Mouse (Mus musculus) naive thymus-derived CD4-positive, alpha-beta T cell, adult 2 months (primary cell): ENCODE results near the gene Stim1.
"Not testable (repeated sequence)": the region's sequence is repeated elsewhere in the genome, so short reads cannot be mapped to it uniquely, and the experiment has no call there.

ENCODE experiments used
- DNase-seq: peaks from one replicate; pipeline ENCODE4 v3.0.0-alpha.2; 2011; ENCODE audit warnings: low read depth

Stim1 gene

GRCm38 (mm10) chr7:102249531-102249895 lies 18.1 kb upstream of the Stim1 start:
- DNase-seq: peak; percentile 81

GRCm38 (mm10) chr7:102249896-102250630 lies 17.5 kb upstream of the Stim1 start:
- peak; percentile 92 for DNase-seq

- no peak for DNase-seq
Observed at GRCm38 (mm10) chr7:102250631-102251214, 16.9 kb upstream of the Stim1 start.

- DNase-seq: no peak
Observed at GRCm38 (mm10) chr7:102253631-102254030, 14.0 kb upstream of the Stim1 start.

DNA sequence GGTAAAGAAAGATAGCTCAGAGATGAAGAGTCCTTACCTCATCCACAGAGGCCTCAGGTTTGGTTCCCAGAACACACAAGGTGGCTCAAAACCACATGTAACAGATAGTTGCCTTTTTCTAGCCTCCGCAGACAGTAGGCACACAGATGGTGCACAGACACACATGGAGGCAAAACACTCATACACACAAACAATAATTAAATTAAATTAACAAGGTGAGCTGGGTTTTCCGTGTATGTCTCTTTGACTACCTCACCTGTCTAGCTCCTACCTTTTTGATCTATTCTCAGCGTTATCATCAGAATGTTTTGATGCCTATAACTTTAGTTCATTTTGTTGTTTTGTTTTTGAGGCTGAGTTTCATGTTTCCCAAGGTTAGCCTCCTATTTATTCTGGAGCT lies 11.7 kb upstream of the Stim1 start, which contains the start of gene Rhog:
Gene Rhog (minus strand): TSS at position 101 of the 400 bp plus-strand sequence.
- no peak for DNase-seq

GRCm38 (mm10) chr7:102256636-102257035 lies 11.0 kb upstream of the Stim1 start:
- DNase-seq: no peak

GRCm38 (mm10) chr7:102258189-102258588 lies 9.4 kb upstream of the Stim1 start:
- peak; percentile 91 for DNase-seq

GRCm38 (mm10) chr7:102258753-102259152 lies 8.9 kb upstream of the Stim1 start:
- no peak for DNase-seq

DNA sequence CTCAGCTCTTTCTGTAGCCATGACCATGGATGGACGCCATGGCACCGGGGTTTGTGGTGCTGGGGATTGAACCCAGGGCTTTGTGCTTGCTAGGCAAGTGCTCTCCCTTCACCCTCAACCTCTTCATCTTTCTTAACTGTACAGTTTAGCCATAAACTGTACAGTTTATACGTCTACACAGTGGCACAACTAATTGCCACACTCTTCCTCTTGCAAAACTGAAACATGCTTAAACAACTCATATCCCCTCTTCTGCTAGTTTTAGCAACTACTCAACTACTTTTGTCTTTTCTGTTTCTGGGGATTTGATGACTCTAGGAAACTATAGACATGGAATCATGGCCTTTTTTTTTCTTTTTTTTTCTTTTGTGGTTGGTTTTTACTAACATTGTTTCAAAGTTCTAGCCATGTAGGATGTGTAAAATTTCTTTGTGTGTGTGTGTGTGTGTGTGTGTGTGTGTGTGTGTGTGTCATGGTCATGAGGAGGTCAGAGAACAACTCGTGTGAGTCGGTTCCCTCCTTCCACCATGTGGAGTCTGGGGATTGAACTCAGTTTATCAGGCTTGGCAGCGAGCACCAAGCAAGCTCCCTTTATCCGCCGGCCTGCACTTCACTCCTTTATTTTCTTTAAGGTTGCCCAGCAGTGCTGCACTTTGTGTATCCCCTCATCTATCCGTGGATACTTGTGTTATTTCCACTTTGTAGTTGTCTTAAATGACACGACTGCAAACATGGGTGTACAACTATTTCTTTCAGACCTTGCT lies 7.7 kb upstream of the Stim1 start:
- DNase-seq: no peak

DNA sequence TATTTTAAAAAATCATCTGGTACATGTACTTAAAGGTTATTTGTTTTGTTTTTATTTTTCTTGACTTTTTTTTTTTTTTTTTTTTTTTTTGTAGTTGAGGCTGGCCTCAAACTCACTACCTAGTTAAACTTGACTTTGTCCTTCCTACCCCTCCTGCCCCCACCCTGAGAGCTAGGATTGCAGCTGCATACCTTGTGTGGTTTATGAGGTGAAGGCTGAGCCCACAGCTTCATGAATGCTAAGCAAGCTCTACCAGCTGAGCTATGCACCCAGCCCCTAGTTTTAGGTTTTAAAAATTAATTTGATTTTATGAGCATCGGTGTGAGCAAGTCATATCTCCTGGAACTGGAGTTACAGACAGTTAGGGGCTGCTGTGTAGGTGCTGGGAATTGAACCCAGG lies 7.1 kb upstream of the Stim1 start:
- DNase-seq: no peak

DNA sequence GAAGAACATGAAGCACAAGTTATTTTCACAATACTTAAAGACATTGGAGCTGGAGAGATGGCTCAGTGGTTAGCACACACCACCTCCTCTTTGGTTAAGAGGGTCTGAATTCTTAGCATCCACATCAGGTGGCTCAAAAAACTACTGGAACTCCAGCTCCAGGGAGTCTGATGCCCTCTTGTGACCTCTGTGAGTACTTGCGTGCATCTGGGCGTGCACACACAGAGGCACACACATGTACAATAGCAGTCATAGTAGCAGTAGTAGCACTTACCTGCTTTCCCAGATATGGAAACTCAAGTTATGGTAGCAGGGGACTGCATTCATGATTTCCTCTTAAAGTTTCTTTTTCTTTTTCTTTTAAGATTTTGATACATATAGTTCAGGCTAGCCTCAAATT lies 4.6 kb upstream of the Stim1 start:
- DNase-seq: no peak

GRCm38 (mm10) chr7:102266021-102266400 lies 1.6 kb upstream of the Stim1 start:
- DNase-seq: not testable (repeated sequence)

DNA sequence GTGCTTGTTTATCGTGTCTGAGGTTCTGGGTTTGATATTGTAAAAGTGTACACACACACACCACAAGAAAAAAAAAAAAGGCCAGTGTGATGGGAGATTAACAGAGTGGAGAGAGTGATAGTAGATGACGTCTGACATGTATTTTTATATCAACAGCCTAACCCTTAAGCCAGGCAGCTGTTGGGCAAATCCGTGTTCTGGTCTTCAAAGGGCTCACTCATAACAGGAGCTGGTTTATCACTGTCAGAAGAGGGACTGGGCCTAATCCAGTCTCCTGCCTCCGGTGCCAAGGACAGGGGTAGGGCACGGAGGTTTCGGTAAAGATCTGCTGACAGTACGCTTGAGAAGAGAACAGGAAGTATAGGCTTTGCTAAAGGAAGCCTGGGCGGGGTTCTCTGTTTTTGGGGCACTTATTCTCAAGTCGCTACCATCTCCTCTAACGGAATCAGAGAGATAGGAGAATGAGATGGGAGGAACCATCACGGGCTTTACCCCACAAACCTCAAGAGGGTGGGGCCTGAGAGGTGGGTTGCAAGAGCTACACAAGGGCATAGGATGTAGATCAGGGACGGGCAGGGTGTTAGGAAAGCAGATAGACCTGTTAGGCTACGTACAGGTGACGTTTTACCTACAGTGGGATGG lies 1.1 kb upstream of the Stim1 start:
- peak; percentile 92 for DNase-seq

DNA sequence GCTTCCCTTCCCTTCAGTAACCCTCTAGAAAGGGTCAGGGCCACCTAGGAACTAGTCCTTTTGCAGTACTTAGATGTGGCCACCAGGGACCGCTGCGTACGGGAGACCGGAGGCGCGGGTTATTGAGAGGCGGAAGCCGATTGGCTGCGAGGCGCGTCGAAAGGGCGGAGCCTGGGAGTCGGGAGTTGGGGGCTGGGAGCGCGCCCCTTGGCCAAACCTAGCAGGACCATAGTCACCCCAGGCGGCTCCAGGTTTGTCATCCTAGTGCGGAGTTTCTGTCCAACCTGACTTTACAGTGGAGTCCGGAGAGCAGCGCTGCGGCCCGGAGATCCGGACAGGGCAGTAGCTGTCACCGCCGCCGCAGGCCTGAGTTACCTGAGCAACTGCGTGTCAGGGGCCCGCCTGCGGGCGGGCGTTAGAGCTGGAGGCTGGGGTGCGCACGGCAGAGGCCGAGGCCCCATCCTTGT lies 460 bp upstream of the Stim1 start:
- peak; percentile 97 for DNase-seq

- no peak for DNase-seq
Observed at GRCm38 (mm10) chr7:102268395-102268748, 766 bp downstream of the Stim1 start.

GRCm38 (mm10) chr7:102272422-102272948 lies 4.9 kb downstream of the Stim1 start:
- no peak for DNase-seq

DNA sequence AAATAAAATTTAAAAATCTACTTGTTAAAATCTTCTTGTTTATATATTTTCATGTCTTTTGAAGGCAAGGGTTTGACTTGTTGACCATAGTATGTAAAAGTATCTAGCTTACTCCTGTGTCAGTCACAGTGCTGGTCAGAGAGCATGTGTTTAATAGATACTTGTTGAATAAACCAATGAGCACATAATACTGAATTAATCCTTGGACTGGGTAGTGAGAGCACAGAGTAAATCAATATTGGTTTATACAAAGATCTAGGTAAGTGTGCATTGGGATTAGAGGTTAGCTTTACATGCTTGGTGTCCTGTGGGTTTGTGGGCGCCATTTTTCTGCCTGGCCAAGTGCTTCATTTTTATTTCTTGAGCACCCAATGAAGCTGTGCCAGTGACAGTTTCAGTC lies 13.8 kb downstream of the Stim1 start:
- DNase-seq: no peak

- no peak for DNase-seq
Observed at GRCm38 (mm10) chr7:102282261-102282660, 14.7 kb downstream of the Stim1 start.

DNA sequence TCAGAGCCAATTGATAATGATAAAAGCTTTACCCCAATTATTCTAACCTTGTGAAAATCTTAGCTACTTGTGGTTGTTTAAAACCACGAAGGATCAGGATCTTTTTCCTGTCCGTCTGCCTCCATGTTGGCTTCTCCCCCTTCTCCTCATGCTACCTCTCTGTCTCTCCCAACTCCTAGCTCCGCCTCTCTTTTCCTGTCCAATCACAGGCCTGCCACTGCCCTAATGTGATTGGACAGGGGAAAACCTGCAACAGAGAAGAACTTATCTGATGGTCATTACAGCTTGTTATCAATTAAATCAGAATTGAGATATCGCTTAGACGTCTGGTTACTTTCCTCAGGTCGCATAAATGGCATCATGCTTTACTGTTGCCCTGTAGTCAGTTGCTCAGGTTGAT lies 21.9 kb downstream of the Stim1 start:
- DNase-seq: no peak

DNA sequence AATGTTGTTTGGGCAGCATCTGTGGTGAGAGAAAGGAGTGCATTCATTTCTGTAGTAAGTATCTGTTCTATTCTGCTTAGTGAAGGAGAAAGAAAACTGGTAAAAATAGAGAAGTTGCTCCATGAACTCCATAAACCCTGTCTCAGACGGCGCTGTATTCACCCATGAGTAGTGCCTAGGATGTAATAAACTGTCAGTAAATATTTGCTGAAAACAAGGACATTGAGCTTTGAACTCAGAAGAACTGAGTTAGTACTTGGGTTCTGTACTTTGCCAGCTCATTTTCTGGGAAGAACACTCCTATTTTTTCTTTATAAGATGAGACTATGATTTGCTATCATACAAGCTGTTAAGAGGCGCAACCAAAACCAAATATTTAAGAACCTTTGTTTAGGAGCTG lies 24.6 kb downstream of the Stim1 start:
- no peak for DNase-seq

DNA sequence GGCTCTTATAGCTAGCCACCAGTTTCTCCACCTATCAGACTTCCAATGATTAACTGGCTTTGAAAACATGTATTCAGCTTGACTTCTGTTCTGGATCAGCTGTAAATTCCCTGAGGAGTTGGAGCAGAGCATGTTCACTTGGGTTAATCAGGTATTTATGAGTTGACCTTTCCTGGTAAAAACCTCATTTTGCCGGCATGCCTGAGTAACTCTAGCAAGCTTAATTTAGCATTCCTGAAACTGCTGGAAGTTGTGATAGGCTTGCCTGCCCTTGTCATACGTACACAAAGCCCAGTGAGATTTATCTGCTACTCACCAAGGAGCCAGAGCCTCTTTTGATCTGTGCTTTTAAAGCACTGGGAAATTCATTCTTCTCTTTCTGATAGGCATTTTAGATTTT lies 25.6 kb downstream of the Stim1 start:
- no peak for DNase-seq

- DNase-seq: no peak
Observed at GRCm38 (mm10) chr7:102300761-102301160, 33.2 kb downstream of the Stim1 start.
